Mouse (Mus musculus) liver, embryonic 13.5 days (tissue): ENCODE data around the gene Poln. TPM values are rescaled to one million over a fixed set of nuclear protein-coding genes. Genes with fewer than 3 reads are reported as not detected.

Experiments used
- ATAC-seq: fragments of 200-750 bp; cut with Nextera tagmentation; 2 replicates; pipeline ENCODE4 v1.8.0; 2017; ENCODE audit warnings: low read depth, mild to moderate bottlenecking, moderate number of reproducible peaks, moderate library complexity
- DNase-seq: peaks from one replicate; pipeline ENCODE4 v3.0.0; 2022
- H3K27ac ChIP-seq: fragments of 300-500 bp; sonication (generic); 2 replicates; pipeline ENCODE4 v1.5.1; 2015; ENCODE audit warnings: moderate library complexity, mild to moderate bottlenecking, inconsistent platforms
- H3K27me3 ChIP-seq: fragments of 300-500 bp; sonication (generic); 2 replicates; pipeline ENCODE4 v1.6.1; 2015; ENCODE audit warnings: mild to moderate bottlenecking, inconsistent platforms
- H3K36me3 ChIP-seq: fragments of 300-500 bp; sonication (generic); 2 replicates; pipeline ENCODE4 v1.6.1; 2015; ENCODE audit warnings: mild to moderate bottlenecking, inconsistent platforms
- H3K4me1 ChIP-seq: fragments of 300-500 bp; sonication (generic); replicated peaks from 2 replicates; pipeline ENCODE4 v1.6.1; 2015; ENCODE audit warnings: inconsistent platforms
- H3K4me2 ChIP-seq: fragments of 300-500 bp; sonication (generic); 2 replicates; pipeline ENCODE4 v1.6.1; 2015; ENCODE audit warnings: inconsistent platforms, mild to moderate bottlenecking, moderate library complexity
- H3K4me3 ChIP-seq: fragments of 300-500 bp; sonication (generic); replicated peaks from 2 replicates; pipeline ENCODE4 v1.5.1; 2015; ENCODE audit warnings: mild to moderate bottlenecking, inconsistent platforms
- H3K9ac ChIP-seq: fragments of 300-500 bp; sonication (generic); 2 replicates; pipeline ENCODE4 v1.6.1; 2015; ENCODE audit warnings: mild to moderate bottlenecking, inconsistent platforms
- H3K9me3 ChIP-seq: fragments of 300-500 bp; sonication (generic); replicated peaks from 2 replicates; pipeline ENCODE4 v1.6.1; 2016; ENCODE audit warnings: inconsistent platforms
- WGBS: fragments of 180-500 bp; shearing (Covaris S2); methylation state at CpG from one replicate; pipeline ENCODE4 v1.1.7; 2015; ENCODE audit not compliant: insufficient replicate concordance; 5-methylcytosine and 5-hydroxymethylcytosine counted together
- polyA plus RNA-seq: library from polyadenylated mRNA; unstranded; fragments of >200 nt; fragmentation: Nextera tagmentation; extraction: Ambion mirVana; gene quantifications from 2 replicates; pipeline ENCODE4 v1.2.1, GENCODE M21; 2015

Poln gene
- polyA plus RNA-seq, 1 experiment from 2014 or later = 0.97 TPM

- no peak overlapping the region for H3K4me3 ChIP-seq
- no peaks in the 10 kb centered on the region for H3K36me3 ChIP-seq
- no peaks in the 10 kb centered on the region for H3K9me3 ChIP-seq
- DNase-seq (no peak), ATAC-seq (no peak)
- no peak overlapping the region for H3K27ac ChIP-seq
- H3K4me2 ChIP-seq = no peak overlapping the region
- H3K27me3 ChIP-seq = no peaks in the 10 kb centered on the region
- H3K9ac ChIP-seq = no peak overlapping the region
- WGBS = 64% methylated on average over 6 of the region's 6 CpGs
- H3K4me1 ChIP-seq = peaks cover 8% of the 10 kb centered on the region; the same call in 1 of the 2 replicates
These were observed 29.4 kb upstream of the Poln start for GRCm38 (mm10) chr5:34198615-34199014.

GRCm38 (mm10) chr5:34197243-34197642, 28.0 kb upstream of the Poln start:
- no peak overlapping the region for H3K4me3 ChIP-seq
- peaks cover 8% of the 10 kb centered on the region; the same call in 1 of the 2 replicates for H3K4me1 ChIP-seq
- DNase-seq (no peak), ATAC-seq (no peak)
- no peak overlapping the region for H3K9ac ChIP-seq
- H3K4me2 ChIP-seq = no peak overlapping the region
- no peaks in the 10 kb centered on the region for H3K36me3 ChIP-seq
- 70% methylated on average over 4 of the region's 4 CpGs for WGBS
- no peaks in the 10 kb centered on the region for H3K9me3 ChIP-seq
- no peaks in the 10 kb centered on the region for H3K27me3 ChIP-seq
- H3K27ac ChIP-seq = no peak overlapping the region

DNA sequence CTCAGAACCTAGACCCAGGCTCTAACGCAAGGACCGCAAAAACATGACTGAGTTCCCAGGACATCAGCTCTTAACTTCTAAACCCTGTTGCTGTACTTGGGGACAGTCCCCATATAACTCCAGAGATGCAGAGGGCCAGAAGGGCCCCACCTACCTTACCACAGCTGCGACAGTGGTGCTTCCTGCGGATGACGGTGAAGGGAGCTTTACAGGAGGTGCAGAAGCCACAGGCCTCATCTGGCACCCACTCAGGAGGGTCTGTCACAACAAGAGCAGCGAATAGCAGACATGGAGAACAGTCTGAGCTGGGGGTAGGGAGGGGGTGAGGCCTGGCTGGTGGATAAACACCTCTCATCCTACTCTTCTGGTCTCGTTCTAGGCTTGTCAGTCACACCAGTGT, 27.2 kb upstream of the Poln start:
- DNase-seq = no peak
- no peak overlapping the region for H3K27ac ChIP-seq
- H3K4me3 ChIP-seq = no peak overlapping the region
- H3K4me1 ChIP-seq = peaks cover 4% of the 10 kb centered on the region; the same call in 1 of the 2 replicates
- H3K9ac ChIP-seq = no peak overlapping the region
- H3K4me2 ChIP-seq = no peak overlapping the region
- no peaks in the 10 kb centered on the region for H3K9me3 ChIP-seq
- WGBS = 50% methylated on average over 7 of the region's 7 CpGs
- H3K27me3 ChIP-seq = no peaks in the 10 kb centered on the region
- ATAC-seq = no peak
- no peaks in the 10 kb centered on the region for H3K36me3 ChIP-seq

DNA sequence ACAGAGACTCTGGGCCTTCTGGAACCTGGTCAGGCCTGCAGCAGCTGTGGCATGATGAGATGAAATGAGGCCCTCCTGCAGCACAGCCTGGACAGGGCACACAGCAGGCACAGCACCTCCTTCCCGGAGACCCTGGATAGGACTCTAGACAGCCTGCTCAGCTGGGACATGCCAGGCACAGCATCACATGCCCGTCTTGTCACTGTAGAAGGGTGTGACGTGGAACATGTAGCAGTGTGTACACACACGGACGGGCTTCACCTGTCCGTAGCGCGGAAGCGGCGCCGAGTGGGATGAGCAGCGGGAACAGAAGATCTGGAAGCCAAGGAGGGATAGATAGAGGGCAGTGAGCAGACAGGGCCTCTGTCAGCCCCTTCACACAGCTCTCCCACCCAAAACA, 26.5 kb upstream of the Poln start:
- Histone ChIP-seq H3K9me3 (no peaks in the 10 kb centered on the region), H3K9ac (no peak overlapping the region), H3K36me3 (no peaks in the 10 kb centered on the region), H3K27ac (no peak overlapping the region), H3K27me3 (no peaks in the 10 kb centered on the region), H3K4me2 (no peak overlapping the region), H3K4me1 (no peaks in the 10 kb centered on the region), H3K4me3 (no peak overlapping the region)
- 84% methylated on average over 12 of the region's 12 CpGs for WGBS
- ATAC-seq (no peak), DNase-seq (no peak)

DNA sequence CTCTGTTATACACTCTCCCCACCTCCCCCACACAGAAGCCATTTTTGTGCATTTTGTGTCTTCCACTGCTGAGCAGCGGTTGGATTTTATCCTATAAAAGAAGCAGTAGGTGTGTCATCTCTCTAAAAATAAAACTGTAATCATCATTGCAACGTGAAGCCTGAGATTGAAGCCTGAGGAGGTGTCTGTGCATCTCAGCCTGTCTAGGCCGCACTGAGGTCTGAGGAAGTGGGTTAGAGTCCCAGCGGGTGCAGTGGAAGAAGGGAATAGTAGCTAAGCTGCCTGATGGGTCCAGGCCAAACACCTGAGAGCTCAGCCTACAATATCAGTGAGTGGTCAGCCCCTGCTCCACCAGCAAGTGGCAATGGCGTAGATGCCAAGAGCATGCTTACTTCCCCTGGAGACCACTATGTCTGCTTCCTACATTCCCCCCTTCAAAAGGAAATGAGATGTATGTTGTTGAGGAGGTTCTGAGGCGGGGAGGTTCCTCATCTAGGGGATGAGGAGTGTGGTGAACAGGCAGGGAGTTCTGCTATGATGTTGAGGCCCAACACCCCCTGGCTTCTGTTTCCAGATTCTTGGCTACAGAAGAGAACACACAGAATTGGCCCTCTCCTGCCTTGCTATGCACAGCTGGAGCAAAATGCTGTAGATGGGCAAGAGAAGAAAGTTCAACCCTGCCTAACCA, 25.9 kb upstream of the Poln start:
- Histone ChIP-seq H3K4me1 (0 out of 2 replicates have a peak, but pooled peaks cover 4% of the 10 kb centered on the region), H3K36me3 (no peaks in the 10 kb centered on the region), H3K4me3 (no peak overlapping the region), H3K4me2 (no peak overlapping the region), H3K27ac (no peak overlapping the region), H3K27me3 (no peaks in the 10 kb centered on the region), H3K9ac (no peak overlapping the region), H3K9me3 (no peaks in the 10 kb centered on the region)
- ATAC-seq = no peak
- DNase-seq = no peak
- WGBS = 48% methylated on average over 6 of the region's 6 CpGs

GRCm38 (mm10) chr5:34194426-34194825, 25.2 kb upstream of the Poln start:
- no peak for DNase-seq
- H3K4me1 ChIP-seq = peaks cover 10% of the 10 kb centered on the region
- H3K9me3 ChIP-seq = no peaks in the 10 kb centered on the region
- H3K36me3 ChIP-seq = no peaks in the 10 kb centered on the region
- no peak overlapping the region for H3K9ac ChIP-seq
- H3K27me3 ChIP-seq = no peaks in the 10 kb centered on the region
- H3K27ac ChIP-seq = no peak overlapping the region
- H3K4me3 ChIP-seq = no peak overlapping the region
- WGBS = 43% methylated on average over 1 of the region's 1 CpGs
- H3K4me2 ChIP-seq = no peak overlapping the region
- ATAC-seq = no peak

DNA sequence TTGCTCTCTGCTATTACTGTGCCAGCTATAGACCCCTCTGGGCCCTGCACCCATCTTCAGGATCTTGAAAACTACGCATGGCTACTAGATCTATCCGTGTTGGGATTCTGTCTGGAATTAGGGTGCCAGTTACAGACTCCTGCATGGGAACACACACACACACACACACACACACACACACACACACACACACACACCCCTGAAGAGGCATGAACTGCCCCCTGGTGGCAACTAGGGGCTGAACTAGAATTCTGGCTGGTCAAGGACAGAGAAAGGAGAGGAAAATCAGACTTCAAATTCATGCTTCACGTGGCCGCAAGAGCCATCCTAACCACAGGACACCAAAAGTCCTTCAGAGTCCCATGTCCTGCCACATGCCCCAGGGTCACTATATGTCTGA, 22.6 kb upstream of the Poln start:
- no peaks in the 10 kb centered on the region for H3K27me3 ChIP-seq
- no peaks in the 10 kb centered on the region for H3K36me3 ChIP-seq
- ATAC-seq (no peak), DNase-seq (no peak)
- 61% methylated on average over 4 of the region's 4 CpGs for WGBS
- no peak overlapping the region for H3K4me2 ChIP-seq
- H3K9me3 ChIP-seq = no peaks in the 10 kb centered on the region
- peaks cover 28% of the 10 kb centered on the region for H3K4me1 ChIP-seq
- H3K4me3 ChIP-seq = no peak overlapping the region
- no peak overlapping the region for H3K27ac ChIP-seq
- H3K9ac ChIP-seq = no peak overlapping the region

GRCm38 (mm10) chr5:34191021-34191420, 21.8 kb upstream of the Poln start:
- Histone ChIP-seq H3K9me3 (no peaks in the 10 kb centered on the region), H3K4me2 (no peak overlapping the region), H3K9ac (no peak overlapping the region), H3K27me3 (no peaks in the 10 kb centered on the region), H3K36me3 (no peaks in the 10 kb centered on the region), H3K27ac (no peak overlapping the region), H3K4me1 (peaks cover 36% of the 10 kb centered on the region), H3K4me3 (no peak overlapping the region)
- DNase-seq = no peak
- WGBS = 51% methylated on average over 4 of the region's 4 CpGs
- no peak for ATAC-seq

DNA sequence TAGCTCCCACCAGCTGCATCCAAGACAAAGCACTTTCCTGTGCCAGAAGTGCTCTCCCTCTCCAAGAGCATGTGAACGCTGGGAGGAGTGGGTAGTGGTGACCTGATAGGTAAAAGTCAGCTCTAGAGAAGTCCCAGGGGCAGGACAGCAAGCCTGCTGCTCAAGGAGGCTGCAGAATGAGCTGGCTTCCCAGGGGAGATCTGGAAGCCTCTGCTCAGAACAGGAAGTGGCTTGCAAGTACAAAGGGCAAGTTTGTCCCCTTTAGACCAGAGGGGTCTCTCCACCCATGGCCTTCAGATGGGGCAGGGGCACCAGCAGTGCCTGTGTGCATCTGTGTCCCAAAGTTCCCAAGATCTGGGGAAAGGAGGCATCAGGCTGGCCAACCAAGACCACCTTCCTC, 20.3 kb upstream of the Poln start:
- Histone ChIP-seq H3K4me2 (no peak overlapping the region), H3K27me3 (no peaks in the 10 kb centered on the region), H3K4me3 (no peak overlapping the region), H3K27ac (no peak overlapping the region), H3K9me3 (no peaks in the 10 kb centered on the region), H3K4me1 (peaks cover 43% of the 10 kb centered on the region), H3K9ac (no peak overlapping the region), H3K36me3 (no peaks in the 10 kb centered on the region)
- DNase-seq (no peak), ATAC-seq (no peak)
- WGBS = 40% methylated on average over 1 of the region's 1 CpGs

- peak overlapping the region; percentile 100; the same call in 1 of the 2 replicates for H3K4me2 ChIP-seq
These were observed 19.6 kb upstream of the Poln start for GRCm38 (mm10) chr5:34188856-34189255.

GRCm38 (mm10) chr5:34187601-34188316, 18.5 kb upstream of the Poln start, which contains the start of gene Mxd4:
Gene Mxd4 (minus strand): TSS chr5:34187720.
- peak within 1 kb of the TSS; percentile 77 for H3K4me3 ChIP-seq
- no peaks in the 10 kb centered on the region for H3K27me3 ChIP-seq
- peak within 1 kb of the TSS; percentile 80 for H3K9ac ChIP-seq
- H3K36me3 ChIP-seq = no peaks in the 10 kb centered on the region
- H3K9me3 ChIP-seq = no peaks in the 10 kb centered on the region
- H3K4me2 ChIP-seq = peak within 1 kb of the TSS; percentile 100
- peak; percentile 97 for ATAC-seq
- peak within 1 kb of the TSS; percentile 84 for H3K27ac ChIP-seq
- under 1% methylated on average over 60 of the region's 60 CpGs for WGBS
- peaks cover 47% of the 10 kb centered on the region for H3K4me1 ChIP-seq
- DNase-seq = peak; percentile 97

More at GRCm38 (mm10) chr5:34188856-34189255, 19.6 kb upstream of the Poln start:
- Histone ChIP-seq H3K36me3 (no peaks in the 10 kb centered on the region), H3K27me3 (no peaks in the 10 kb centered on the region), H3K4me3 (peak overlapping the region; percentile 77; the same call in 1 of the 2 replicates), H3K27ac (no peak overlapping the region), H3K9ac (no peak overlapping the region), H3K9me3 (no peaks in the 10 kb centered on the region), H3K4me1 (peaks cover 43% of the 10 kb centered on the region)
- DNase-seq (no peak), ATAC-seq (no peak)
- WGBS = 48% methylated on average over 2 of the region's 2 CpGs
